23 mouse cellular contexts compared by ENCODE assay signal in the genomic region with DNA sequence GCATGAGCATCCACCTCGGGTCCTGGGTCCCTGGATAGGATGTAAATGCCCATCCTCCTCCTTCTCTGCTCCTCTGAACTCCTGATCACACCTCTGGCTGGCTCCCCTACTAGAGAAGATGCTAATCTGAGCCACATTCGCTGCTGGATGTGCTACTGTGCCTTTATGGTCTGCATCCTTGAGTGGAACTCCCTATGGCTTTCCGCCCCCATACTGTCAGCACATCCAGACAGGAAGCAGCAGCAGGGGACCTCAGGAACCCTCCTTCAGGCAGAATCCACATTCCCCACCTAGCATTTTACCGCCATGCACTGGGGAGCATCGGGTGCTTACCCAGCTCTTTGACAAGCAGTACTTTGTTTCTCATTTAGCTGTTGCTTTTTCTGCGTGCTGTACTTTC.
"Had no signal": no experiment of that assay in that cellular context is flagged by ENCODE, and none has a peak within 500 bp of the region (broad histone marks: within the 10 kb centered on the region; RNA-seq: fewer than 3 reads in every experiment).

No protein-coding gene starts in this region.

- H3K4me2 ChIP-seq: heart, embryonic 13.5 days; heart, embryonic 15.5 days; hindbrain, embryonic 13.5 days; hindbrain, embryonic 15.5 days; kidney, embryonic 15.5 days; limb, embryonic 13.5 days; limb, embryonic 15.5 days; liver, embryonic 12.5 days had no signal

- DNase-seq: gastrocnemius, postnatal 14 days; gastrocnemius, postnatal 36 days; heart, adult 18-20 months; kidney, adult 11 months; kidney, adult 2 months; kidney, adult 9 months; kidney, postnatal 14 days; kidney, postnatal 36 days; layer of hippocampus, adult 9-11 months; layer of hippocampus, postnatal 36 days; left cerebral cortex, postnatal 4 days had no signal

- ATAC-seq: hindbrain, postnatal 0 days; intestine, embryonic 16.5 days; liver, embryonic 12.5 days had no signal

- H3K4me1 ChIP-seq: heart, embryonic 10.5 days; heart, embryonic 13.5 days; heart, embryonic 15.5 days; hindbrain, embryonic 15.5 days; kidney, embryonic 15.5 days; liver, embryonic 12.5 days had no signal

- H3K9ac ChIP-seq: heart, embryonic 13.5 days; heart, embryonic 15.5 days; hindbrain, embryonic 13.5 days; hindbrain, embryonic 15.5 days; kidney, embryonic 15.5 days; limb, embryonic 13.5 days; limb, embryonic 15.5 days; liver, embryonic 12.5 days had no signal

- H3K27ac ChIP-seq: heart, embryonic 10.5 days; heart, embryonic 13.5 days; heart, embryonic 15.5 days; hindbrain, embryonic 13.5 days; hindbrain, embryonic 15.5 days; hindbrain, postnatal 0 days; kidney, embryonic 15.5 days; kidney, postnatal 0 days; limb, embryonic 13.5 days; limb, embryonic 15.5 days; liver, embryonic 12.5 days had no signal

- H3K9me3 ChIP-seq: heart, embryonic 13.5 days; heart, embryonic 15.5 days; hindbrain, embryonic 13.5 days; hindbrain, embryonic 15.5 days; kidney, embryonic 15.5 days; limb, embryonic 13.5 days; limb, embryonic 15.5 days; liver, embryonic 12.5 days had no signal

- H3K27me3 ChIP-seq: heart, embryonic 13.5 days; heart, embryonic 15.5 days; kidney, embryonic 15.5 days; limb, embryonic 15.5 days; liver, embryonic 12.5 days had no signal

- H3K36me3 ChIP-seq: heart, embryonic 10.5 days; heart, embryonic 13.5 days; heart, embryonic 15.5 days; hindbrain, embryonic 13.5 days; hindbrain, embryonic 15.5 days; kidney, embryonic 15.5 days; limb, embryonic 13.5 days; limb, embryonic 15.5 days; liver, embryonic 12.5 days had no signal

- H3K4me3 ChIP-seq: heart, embryonic 10.5 days; heart, embryonic 13.5 days; heart, embryonic 15.5 days; hindbrain, embryonic 13.5 days; hindbrain, embryonic 15.5 days; kidney, embryonic 15.5 days; limb, embryonic 13.5 days; limb, embryonic 15.5 days; liver, embryonic 12.5 days had no signal
